Mouse (Mus musculus) embryonic facial prominence, embryonic 10.5 days (tissue): ENCODE results near the gene Gm14406. TPM values are rescaled to one million over a fixed set of nuclear protein-coding genes. Genes with fewer than 3 reads are reported as not detected.

Source experiments
- polyA plus RNA-seq: library from polyadenylated mRNA; unstranded; fragments of >200 nt; fragmentation: Nextera tagmentation; extraction: Ambion mirVana; gene quantifications from 2 replicates; pipeline ENCODE4 v1.2.1, GENCODE M21; 2016

Gm14406 gene
- polyA plus RNA-seq, 1 experiment from 2014 or later: not detected

Other genes starting within 250 kb of the Gm14406 start
- gene Gm14418, start 179.9 kb downstream of the Gm14406 start, polyA plus RNA-seq: 11.7 and 12.0 TPM in 2 replicates
- 12.6 and 13.2 TPM in 2 replicates for gene Zfp970, start 113.5 kb downstream of the Gm14406 start, polyA plus RNA-seq
- 7.1 and 8.3 TPM in 2 replicates for gene Gm14403, start 80.0 kb downstream of the Gm14406 start, polyA plus RNA-seq
- 7.6 and 11.3 TPM in 2 replicates for gene Gm14322, start 181.1 kb upstream of the Gm14406 start, polyA plus RNA-seq